Mouse (Mus musculus) CD8-positive naive resting alpha-beta T cell, adult 57 days (primary cell): ENCODE data around the gene Nhej1. TPM values are rescaled to one million over a fixed set of nuclear protein-coding genes. Genes with fewer than 3 reads are reported as not detected.

Experiments used
- total RNA-seq: library from RNA; stranded (reverse); gene quantifications from one replicate; pipeline ENCODE4 v1.2.4, GENCODE M21; 2023

Gene Nhej1
- 2.5 TPM for total RNA-seq

DNA sequence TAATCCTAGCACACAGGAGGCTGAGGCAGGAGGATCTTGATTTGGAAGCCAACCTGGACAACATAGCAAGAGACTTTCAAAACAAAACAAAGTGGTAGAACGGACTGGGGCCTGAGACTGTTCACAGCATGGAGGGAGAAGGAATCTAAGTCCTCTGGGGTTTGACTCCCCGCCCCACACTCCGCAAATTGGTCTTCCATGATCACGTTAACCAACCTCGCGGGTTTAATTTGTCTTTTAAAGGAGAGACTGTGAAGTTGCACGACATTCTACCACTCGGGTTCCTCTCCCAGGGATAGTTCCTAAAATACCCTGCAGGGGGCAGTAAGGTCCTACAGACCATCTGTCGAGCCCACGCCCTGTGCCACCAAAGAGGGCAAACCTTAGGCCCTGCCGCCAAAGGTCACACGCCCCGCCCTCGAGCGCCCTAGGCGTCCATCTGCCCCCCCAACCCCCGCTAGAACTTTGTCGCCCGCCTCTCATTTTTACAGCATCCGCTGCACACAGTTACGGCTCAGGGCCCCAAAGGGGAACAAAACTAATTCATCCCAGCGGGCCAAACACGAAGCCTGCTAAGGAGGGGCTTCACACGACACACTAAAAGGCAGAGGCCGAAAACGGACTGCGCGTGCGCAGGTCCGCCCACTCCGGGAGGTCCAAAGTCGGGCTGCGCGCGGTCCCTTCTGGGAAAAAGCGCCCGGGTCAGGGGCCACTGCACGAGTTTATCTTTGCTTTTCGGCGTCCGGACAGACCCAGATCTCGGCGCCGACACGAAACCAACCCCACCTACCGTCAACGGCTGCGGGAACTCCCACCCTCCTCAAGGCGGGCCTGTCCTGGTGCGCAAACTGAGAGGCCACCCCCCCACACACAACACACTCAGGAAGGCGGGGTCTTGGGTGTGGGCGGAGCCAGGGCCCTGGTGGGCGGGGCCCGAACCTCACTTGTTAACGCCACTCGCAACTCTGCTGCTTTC, at the start of gene Nhej1:
Nhej1 (minus strand) TSS at position 855 of the 976 bp plus-strand sequence.

GRCm38 (mm10) chr1:75168472-75169464, 43.8 kb upstream of the Nhej1 start, which contains the start of gene Zfand2b:
Gene Zfand2b (plus strand): TSS chr1:75168646.

DNA sequence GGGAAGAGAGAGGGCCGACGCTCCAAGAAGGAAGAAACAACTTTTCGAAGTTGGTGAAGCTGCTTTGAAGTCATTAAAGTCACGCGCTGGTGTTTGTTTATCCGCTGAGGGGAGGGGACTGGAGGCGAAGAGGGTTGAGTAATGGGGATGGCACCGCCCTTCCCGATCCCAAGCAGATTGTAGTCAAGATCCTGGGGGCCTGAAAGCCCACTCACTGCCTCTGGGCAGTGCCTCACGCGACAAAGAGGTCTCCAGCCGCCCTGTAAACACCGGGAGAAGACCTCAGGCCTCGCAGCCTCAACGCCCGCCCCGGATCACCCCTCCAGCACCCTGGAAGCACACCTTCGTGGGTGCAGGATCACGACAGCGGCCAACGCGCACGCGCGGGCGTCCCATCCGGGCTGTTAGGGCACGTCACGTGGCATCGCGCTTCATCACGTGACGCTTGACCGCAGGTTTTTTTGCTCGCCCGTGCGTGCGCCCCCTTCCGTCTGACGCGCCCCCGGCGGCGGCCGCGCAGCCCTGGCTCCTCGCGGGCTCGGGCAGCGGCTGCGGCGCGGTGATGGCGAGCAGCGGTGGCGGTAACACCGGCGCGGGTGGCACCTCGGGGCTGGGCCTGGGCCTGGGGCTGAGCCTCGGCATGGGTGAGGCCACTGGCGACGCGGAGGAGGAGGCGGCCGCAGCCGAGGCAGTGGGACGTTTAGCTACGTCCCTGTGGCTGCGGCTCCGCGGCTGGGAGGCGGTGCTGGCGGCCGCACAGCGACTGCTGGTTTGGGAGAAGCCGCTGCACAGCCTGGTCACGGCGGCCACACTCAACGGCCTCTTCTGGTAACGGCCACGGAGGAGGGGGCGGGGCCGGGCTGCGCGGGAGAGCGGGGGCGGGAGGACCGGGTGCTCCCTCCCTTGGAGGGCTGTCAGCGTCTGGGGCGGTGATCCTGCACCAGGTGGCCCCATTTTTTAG, 17.6 kb upstream of the Nhej1 start, which contains the start of the genes Cnppd1 and Retreg2:
Cnppd1 (minus strand) TSS at position 411 of the 961 bp plus-strand sequence.
Retreg2 (plus strand) TSS at position 478 of the 961 bp plus-strand sequence.

GRCm38 (mm10) chr1:75133421-75134207, 8.6 kb upstream of the Nhej1 start, which contains the start of gene Slc23a3:
Gene Slc23a3 (minus strand): TSS chr1:75133890.

DNA sequence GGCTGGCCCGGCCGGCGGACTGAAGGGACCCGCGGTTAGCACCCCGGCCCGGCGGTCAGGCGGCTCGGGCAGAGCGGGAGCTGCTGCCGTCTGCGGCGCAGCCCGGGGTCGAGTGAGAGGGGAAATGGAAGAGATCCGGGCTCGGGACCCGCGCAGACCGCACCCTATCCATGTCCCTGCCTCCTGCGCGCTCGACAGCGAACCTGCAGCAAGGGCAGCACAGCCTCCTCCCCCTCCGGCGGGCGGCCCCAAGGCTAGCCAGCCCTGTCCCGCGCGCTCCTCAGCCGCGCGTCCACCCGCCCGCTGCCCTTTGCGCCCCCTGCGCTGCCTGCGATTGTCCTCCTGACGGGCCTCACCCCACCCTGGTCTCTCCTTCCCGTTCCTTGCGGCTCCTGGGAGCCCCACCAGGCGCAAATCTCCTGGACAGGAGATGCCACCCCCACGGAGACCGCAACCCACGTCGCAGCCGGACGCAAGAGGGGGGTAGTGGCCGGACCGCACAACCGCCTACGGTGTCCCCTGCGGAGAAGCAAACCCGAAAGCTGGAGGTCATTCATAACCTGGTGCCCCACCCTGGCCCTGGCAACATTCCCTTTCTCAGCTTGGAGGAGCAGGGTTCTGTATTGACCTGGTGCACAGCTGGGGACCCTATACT, 173.3 kb downstream of the Nhej1 start, which contains the start of gene Ihh:
Ihh (minus strand) TSS at position 117 of the 655 bp plus-strand sequence.

DNA sequence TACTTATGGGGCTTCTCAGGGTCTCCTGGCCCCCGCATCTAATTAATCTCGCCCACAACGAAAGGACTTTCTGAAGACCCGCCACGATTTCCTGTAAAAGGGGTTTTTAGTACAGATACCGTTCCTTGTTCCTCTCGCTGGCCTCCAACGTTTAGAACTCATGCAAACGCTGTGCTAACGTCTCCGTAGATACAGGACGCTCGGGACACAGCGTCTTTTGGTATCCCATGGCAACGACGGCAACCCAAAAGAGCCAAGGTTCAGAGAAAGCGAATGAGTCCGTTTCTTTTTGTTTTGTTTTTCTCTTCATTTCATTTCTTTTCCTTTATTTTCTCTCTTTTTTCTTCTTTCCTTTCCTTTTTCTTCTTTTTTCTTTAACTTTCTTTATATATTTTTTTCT, 189.6 kb downstream of the Nhej1 start, which contains the start of gene Cfap65:
Cfap65 (minus strand) TSS at position 198 of the 400 bp plus-strand sequence.

Other genes with a start within 250 kb of the Nhej1 start
- gene Fev, start 239.8 kb downstream of the Nhej1 start, total RNA-seq = not detected
- not detected for gene Cryba2, start 232.1 kb downstream of the Nhej1 start, total RNA-seq
- gene Cfap65, start 189.6 kb downstream of the Nhej1 start, total RNA-seq = not detected
- 0.46 TPM for gene Ihh, start 173.5 kb downstream of the Nhej1 start, total RNA-seq
- gene Slc23a3, start 8.7 kb upstream of the Nhej1 start, total RNA-seq = 2.6 TPM
- 109 TPM for gene Cnppd1, start 17.5 kb upstream of the Nhej1 start, total RNA-seq
- 63.0 TPM for gene Retreg2, start 17.6 kb upstream of the Nhej1 start, total RNA-seq
- 32.3 TPM for gene Zfand2b, start 43.4 kb upstream of the Nhej1 start, total RNA-seq
- gene Abcb6, start 55.2 kb upstream of the Nhej1 start, total RNA-seq = 6.2 TPM
- gene Ankzf1, start 67.0 kb upstream of the Nhej1 start, total RNA-seq = 24.3 TPM
- 28.4 TPM for gene Atg9a, start 67.0 kb upstream of the Nhej1 start, total RNA-seq
- gene Glb1l, start 85.6 kb upstream of the Nhej1 start, total RNA-seq = 11.1 TPM
- 97.7 TPM for gene Stk16, start 85.6 kb upstream of the Nhej1 start, total RNA-seq
- 185 TPM for gene Tuba4a, start 94.7 kb upstream of the Nhej1 start, total RNA-seq
- not detected for gene A630095N17Rik, start 106.9 kb upstream of the Nhej1 start, total RNA-seq
- 52.1 TPM for gene Dnajb2, start 111.2 kb upstream of the Nhej1 start, total RNA-seq
- gene Ptprn, start 139.3 kb upstream of the Nhej1 start, total RNA-seq = 0.24 TPM
- not detected for gene Resp18, start 153.2 kb upstream of the Nhej1 start, total RNA-seq
- 34.9 TPM for gene Dnpep, start 192.8 kb upstream of the Nhej1 start, total RNA-seq
- 0.21 TPM for gene Des, start 235.1 kb upstream of the Nhej1 start, total RNA-seq